Mouse (Mus musculus) hindbrain, embryonic 15.5 days (tissue): ENCODE measurements around the gene Senp7. TPM values are rescaled to one million over a fixed set of nuclear protein-coding genes. Genes with fewer than 3 reads are reported as not detected.

Source experiments
- ATAC-seq: fragments of 200-750 bp; cut with Nextera tagmentation; 2 replicates; pipeline ENCODE4 v1.8.0; 2017; ENCODE audit warnings: low read depth, moderate number of reproducible peaks, moderate TSS enrichment; ENCODE audit not compliant: low FRiP score
- H3K27ac ChIP-seq: fragments of 300-500 bp; sonication (generic); replicated peaks from 2 replicates; pipeline ENCODE4 v1.5.1; 2015; ENCODE audit warnings: mild to moderate bottlenecking, inconsistent platforms
- H3K27me3 ChIP-seq: fragments of 300-500 bp; sonication (generic); 2 replicates; pipeline ENCODE4 v1.6.1; 2015; ENCODE audit warnings: control low read depth, inconsistent platforms
- H3K36me3 ChIP-seq: fragments of 300-500 bp; sonication (generic); 2 replicates; pipeline ENCODE4 v1.6.1; 2015; ENCODE audit warnings: control low read depth, inconsistent platforms
- H3K4me1 ChIP-seq: fragments of 300-500 bp; sonication (generic); replicated peaks from 2 replicates; pipeline ENCODE4 v1.6.1; 2015; ENCODE audit warnings: control low read depth, inconsistent platforms
- H3K4me2 ChIP-seq: fragments of 300-500 bp; sonication (generic); 2 replicates; pipeline ENCODE4 v1.6.1; 2015; ENCODE audit warnings: moderate library complexity, mild to moderate bottlenecking, inconsistent platforms
- H3K4me3 ChIP-seq: fragments of 300-500 bp; sonication (generic); 2 replicates; pipeline ENCODE4 v1.5.1; 2015; ENCODE audit warnings: mild to moderate bottlenecking, inconsistent platforms
- H3K9ac ChIP-seq: fragments of 300-500 bp; sonication (generic); 2 replicates; pipeline ENCODE4 v1.6.1; 2015; ENCODE audit warnings: inconsistent platforms
- H3K9me3 ChIP-seq: fragments of 300-500 bp; sonication (generic); 2 replicates; pipeline ENCODE4 v1.6.1; 2016; ENCODE audit warnings: control low read depth, inconsistent platforms
- WGBS: fragments of 180-500 bp; shearing (Covaris S2); methylation state at CpG from one replicate; pipeline ENCODE4 v1.1.7; 2015; 5-methylcytosine and 5-hydroxymethylcytosine counted together
- polyA plus RNA-seq: library from polyadenylated mRNA; unstranded; fragments of >200 nt; fragmentation: Nextera tagmentation; extraction: Ambion mirVana; gene quantifications from 2 replicates; pipeline ENCODE4 v1.2.1, GENCODE M21; 2015

Senp7 gene
- polyA plus RNA-seq, 1 experiment from 2014 or later = 45.5 TPM

- no peak for ATAC-seq
- no peaks in the 10 kb centered on the region for H3K9me3 ChIP-seq
- no peak overlapping the region for H3K4me3 ChIP-seq
- no peak overlapping the region for H3K4me2 ChIP-seq
- peaks cover 21% of the 10 kb centered on the region for H3K36me3 ChIP-seq
- no peaks in the 10 kb centered on the region for H3K4me1 ChIP-seq
- 93% methylated on average over 7 of the region's 7 CpGs for WGBS
- H3K9ac ChIP-seq = no peak overlapping the region
- no peak overlapping the region for H3K27ac ChIP-seq
- no peaks in the 10 kb centered on the region for H3K27me3 ChIP-seq
These were observed 115.3 kb downstream of the Senp7 start for GRCm38 (mm10) chr16:56163466-56163865.

GRCm38 (mm10) chr16:56170247-56170646 lies 122.1 kb downstream of the Senp7 start:
- no peaks in the 10 kb centered on the region for H3K4me1 ChIP-seq
- H3K36me3 ChIP-seq = peaks cover 34% of the 10 kb centered on the region
- no peak for ATAC-seq
- H3K9ac ChIP-seq = no peak overlapping the region
- H3K9me3 ChIP-seq = no peaks in the 10 kb centered on the region
- no peaks in the 10 kb centered on the region for H3K27me3 ChIP-seq
- no peak overlapping the region for H3K4me3 ChIP-seq
- H3K27ac ChIP-seq = no peak overlapping the region
- no peak overlapping the region for H3K4me2 ChIP-seq

- Histone ChIP-seq H3K4me2 (no peak overlapping the region), H3K4me3 (no peak overlapping the region), H3K36me3 (peaks cover 32% of the 10 kb centered on the region), H3K9me3 (no peaks in the 10 kb centered on the region), H3K27me3 (no peaks in the 10 kb centered on the region), H3K27ac (no peak overlapping the region), H3K4me1 (no peaks in the 10 kb centered on the region), H3K9ac (no peak overlapping the region)
- no peak for ATAC-seq
- 67% methylated on average over 8 of the region's 8 CpGs for WGBS
These were observed 127.9 kb downstream of the Senp7 start for GRCm38 (mm10) chr16:56175867-56176581.

GRCm38 (mm10) chr16:56186863-56187262 lies 138.7 kb downstream of the Senp7 start:
- no peak for ATAC-seq
- H3K27me3 ChIP-seq = no peaks in the 10 kb centered on the region
- H3K36me3 ChIP-seq = peaks cover 65% of the 10 kb centered on the region
- no peak overlapping the region for H3K27ac ChIP-seq
- H3K9ac ChIP-seq = no peak overlapping the region
- no peak overlapping the region for H3K4me3 ChIP-seq
- no peaks in the 10 kb centered on the region for H3K9me3 ChIP-seq
- no peak overlapping the region for H3K4me2 ChIP-seq
- no peaks in the 10 kb centered on the region for H3K4me1 ChIP-seq
- WGBS = 81% methylated on average over 4 of the region's 4 CpGs

GRCm38 (mm10) chr16:56188198-56188597 lies 140.1 kb downstream of the Senp7 start:
- 91% methylated on average over 9 of the region's 9 CpGs for WGBS
- H3K36me3 ChIP-seq = peaks cover 52% of the 10 kb centered on the region

GRCm38 (mm10) chr16:56204051-56204450 lies 155.9 kb downstream of the Senp7 start, which contains the start of gene Impg2:
Gene Impg2, plus strand, starts transcription at chr16:56204313.
- Histone ChIP-seq H3K9ac (no peak within 1 kb of the TSS), H3K4me3 (no peak within 1 kb of the TSS), H3K4me2 (no peak within 1 kb of the TSS), H3K9me3 (no peaks in the 10 kb centered on the region), H3K4me1 (no peaks in the 10 kb centered on the region), H3K27ac (no peak within 1 kb of the TSS), H3K36me3 (no peaks in the 10 kb centered on the region), H3K27me3 (no peaks in the 10 kb centered on the region)
- WGBS = 75% methylated on average over 6 of the region's 6 CpGs
- ATAC-seq = no peak

More at GRCm38 (mm10) chr16:56188198-56188597, 140.1 kb downstream of the Senp7 start:
- Histone ChIP-seq H3K4me2 (no peak overlapping the region), H3K27me3 (no peaks in the 10 kb centered on the region), H3K9ac (no peak overlapping the region), H3K4me3 (no peak overlapping the region), H3K9me3 (no peaks in the 10 kb centered on the region), H3K4me1 (no peaks in the 10 kb centered on the region), H3K27ac (no peak overlapping the region)
- no peak for ATAC-seq

GRCm38 (mm10) chr16:56212740-56213139 lies 164.6 kb downstream of the Senp7 start:
- 73% methylated on average over 3 of the region's 3 CpGs for WGBS
- no peak overlapping the region for H3K4me3 ChIP-seq
- H3K27ac ChIP-seq = no peak overlapping the region
- ATAC-seq = no peak
- no peaks in the 10 kb centered on the region for H3K36me3 ChIP-seq
- H3K4me2 ChIP-seq = no peak overlapping the region
- no peaks in the 10 kb centered on the region for H3K27me3 ChIP-seq
- H3K9ac ChIP-seq = no peak overlapping the region
- no peaks in the 10 kb centered on the region for H3K4me1 ChIP-seq
- no peaks in the 10 kb centered on the region for H3K9me3 ChIP-seq

- Histone ChIP-seq H3K4me1 (no peaks in the 10 kb centered on the region), H3K9ac (no peak overlapping the region), H3K4me3 (no peak overlapping the region), H3K27me3 (no peaks in the 10 kb centered on the region), H3K9me3 (no peaks in the 10 kb centered on the region), H3K36me3 (0 out of 2 replicates have a peak, but pooled peaks cover 4% of the 10 kb centered on the region), H3K4me2 (no peak overlapping the region), H3K27ac (no peak overlapping the region)
- no peak for ATAC-seq
These were observed 179.5 kb downstream of the Senp7 start for GRCm38 (mm10) chr16:56227686-56228085.

GRCm38 (mm10) chr16:56229455-56229854 lies 181.3 kb downstream of the Senp7 start:
- Histone ChIP-seq H3K4me2 (no peak overlapping the region), H3K4me1 (no peaks in the 10 kb centered on the region), H3K27me3 (no peaks in the 10 kb centered on the region), H3K4me3 (no peak overlapping the region), H3K36me3 (0 out of 2 replicates have a peak, but pooled peaks cover 4% of the 10 kb centered on the region), H3K27ac (no peak overlapping the region), H3K9ac (no peak overlapping the region), H3K9me3 (no peaks in the 10 kb centered on the region)
- ATAC-seq = no peak
- WGBS = 58% methylated on average over 2 of the region's 2 CpGs

GRCm38 (mm10) chr16:56231300-56231699 lies 183.2 kb downstream of the Senp7 start:
- Histone ChIP-seq H3K4me3 (no peak overlapping the region), H3K4me1 (no peaks in the 10 kb centered on the region)
- no peak for ATAC-seq

GRCm38 (mm10) chr16:56232736-56233135 lies 184.6 kb downstream of the Senp7 start:
- no peak for ATAC-seq

More at GRCm38 (mm10) chr16:56231300-56231699, 183.2 kb downstream of the Senp7 start:
- no peak overlapping the region for H3K27ac ChIP-seq
- H3K9ac ChIP-seq = no peak overlapping the region
- no peak overlapping the region for H3K4me2 ChIP-seq
- WGBS = 57% methylated on average over 10 of the region's 10 CpGs
- no peaks in the 10 kb centered on the region for H3K9me3 ChIP-seq
- H3K36me3 ChIP-seq = 0 out of 2 replicates have a peak, but pooled peaks cover 4% of the 10 kb centered on the region
- no peaks in the 10 kb centered on the region for H3K27me3 ChIP-seq

More at GRCm38 (mm10) chr16:56232736-56233135, 184.6 kb downstream of the Senp7 start:
- Histone ChIP-seq H3K27me3 (no peaks in the 10 kb centered on the region), H3K27ac (no peak overlapping the region), H3K4me2 (no peak overlapping the region), H3K9ac (no peak overlapping the region), H3K4me1 (no peaks in the 10 kb centered on the region), H3K9me3 (no peaks in the 10 kb centered on the region), H3K4me3 (no peak overlapping the region), H3K36me3 (0 out of 2 replicates have a peak, but pooled peaks cover 4% of the 10 kb centered on the region)
- WGBS = 88% methylated on average over 10 of the region's 10 CpGs
